Mouse (Mus musculus) hindbrain, postnatal 0 days (tissue): ENCODE data around the gene Nudt17. TPM values are rescaled to one million over a fixed set of nuclear protein-coding genes. Genes with fewer than 3 reads are reported as not detected.
A peak's percentile ranks its signal among the peaks of the same experiment; 100 is the strongest.
"Not testable (repeated sequence)": the region's sequence is repeated elsewhere in the genome, so short reads cannot be mapped to it uniquely, and the experiment has no call there.

ENCODE experiments used
- ATAC-seq: fragments of 200-750 bp; cut with Nextera tagmentation; 2 replicates; pipeline ENCODE4 v1.8.0; 2017; ENCODE audit warnings: mild to moderate bottlenecking, moderate TSS enrichment, moderate library complexity
- DNase-seq: peaks from one replicate; pipeline ENCODE4 v3.0.0-alpha.2; 2015; ENCODE audit warnings: low spot score
- H3K27ac ChIP-seq: fragments of 300-500 bp; sonication (generic); 2 replicates; pipeline ENCODE4 v1.5.1; 2014; ENCODE audit warnings: mild to moderate bottlenecking
- H3K27me3 ChIP-seq: fragments of 300-500 bp; sonication (generic); 2 replicates; pipeline ENCODE4 v1.6.1; 2014; ENCODE audit warnings: low read length, mixed read lengths; ENCODE audit not compliant: insufficient read depth
- H3K36me3 ChIP-seq: fragments of 300-500 bp; sonication (generic); 2 replicates; pipeline ENCODE4 v1.6.1; 2014; ENCODE audit warnings: low read length, mixed read lengths; ENCODE audit not compliant: insufficient read depth
- H3K4me1 ChIP-seq: fragments of 300-500 bp; sonication (generic); 2 replicates; pipeline ENCODE4 v1.6.1; 2014; ENCODE audit warnings: antibody characterized with exemption, low read length, mixed read lengths; ENCODE audit not compliant: insufficient read depth
- H3K4me2 ChIP-seq: fragments of 300-500 bp; sonication (generic); 2 replicates; pipeline ENCODE4 v1.6.1; 2014; ENCODE audit warnings: low read depth, mild to moderate bottlenecking, low read length, moderate library complexity, mixed read lengths
- H3K4me3 ChIP-seq: fragments of 300-500 bp; sonication (generic); 2 replicates; pipeline ENCODE4 v1.5.1; 2014; ENCODE audit warnings: low read length
- H3K9ac ChIP-seq: fragments of 300-500 bp; sonication (generic); replicated peaks from 2 replicates; pipeline ENCODE4 v1.6.1; 2014; ENCODE audit warnings: mild to moderate bottlenecking, low read length, moderate library complexity, mixed read lengths
- H3K9me3 ChIP-seq: fragments of 300-500 bp; sonication (generic); 2 replicates; pipeline ENCODE4 v1.6.1; 2016; ENCODE audit warnings: low read length, mixed read lengths
- CTCF ChIP-seq: IDR thresholded peaks from 2 replicates; pipeline ENCODE4 v1.5.1; 2016; ENCODE audit warnings: antibody characterized with exemption, control low read depth, low read depth
- WGBS: fragments of 180-500 bp; shearing (Covaris S2); extraction: QIAGEN DNeasy Blood & Tissue Kit; methylation state at CpG from one replicate; pipeline ENCODE4 v1.1.7; 2014; 5-methylcytosine and 5-hydroxymethylcytosine counted together
- polyA plus RNA-seq: library from polyadenylated mRNA; unstranded; fragments of >200 nt; fragmentation: Nextera tagmentation; extraction: Ambion mirVana; gene quantifications from 2 replicates; pipeline ENCODE4 v1.2.1, GENCODE M21; 2015
- total RNA-seq: library from RNA; depleted of rRNA; stranded (reverse); fragments of >200 nt; gene quantifications from 2 replicates; pipeline ENCODE4 v1.2.3, GENCODE M21; 2014; rRNA removed

Nudt17 gene
- total and polyA plus RNA-seq, 2 experiments from 2014 or later = 13.0 to 17.8 TPM

DNA sequence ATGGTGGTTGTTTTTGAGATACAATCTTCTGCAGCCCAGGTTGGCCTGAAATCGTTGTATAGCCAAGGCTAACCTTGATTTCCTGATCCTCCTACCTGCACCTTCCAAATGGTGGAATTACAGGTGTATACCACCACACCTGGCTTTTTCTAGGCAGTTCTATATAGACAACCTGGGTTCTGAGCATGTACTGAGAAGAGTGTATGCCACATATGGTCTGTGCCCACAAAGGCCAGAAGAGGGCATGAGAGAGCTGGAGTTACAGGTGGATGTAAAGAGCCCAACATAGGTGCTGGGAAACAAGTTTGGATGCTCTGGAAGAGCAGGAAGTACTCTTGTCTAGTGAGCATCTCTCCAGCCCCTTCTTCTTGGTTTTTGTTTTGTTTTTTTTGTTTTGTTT, 41.0 kb downstream of the Nudt17 start:
- no peaks in the 10 kb centered on the region for H3K9me3 ChIP-seq
- TF ChIP-seq CTCF = peak; percentile 51
- no peak for ATAC-seq

DNA sequence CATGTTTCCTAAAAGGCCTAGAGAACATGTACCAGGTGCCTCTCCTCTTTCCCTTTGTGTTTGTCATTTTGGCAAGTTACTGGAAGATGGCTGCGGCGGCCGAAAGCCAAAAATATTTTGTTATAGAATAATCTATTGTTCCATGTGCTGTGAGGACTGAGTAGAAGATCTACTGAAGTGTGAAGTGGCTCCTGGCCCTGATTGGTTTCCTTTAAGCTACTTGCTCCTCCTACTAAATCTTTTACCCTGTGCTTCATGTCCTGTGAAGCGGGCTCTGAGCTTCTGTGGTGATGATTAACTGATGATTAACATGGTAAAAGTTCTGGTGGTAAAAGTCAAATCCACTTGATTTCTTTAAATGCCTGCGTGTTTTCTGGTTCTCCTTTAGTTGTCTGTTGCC, 41.4 kb downstream of the Nudt17 start:
- no peaks in the 10 kb centered on the region for H3K27me3 ChIP-seq
- H3K4me2 ChIP-seq = no peak overlapping the region
- H3K36me3 ChIP-seq = no peaks in the 10 kb centered on the region
- TF ChIP-seq CTCF = no peak
- H3K4me3 ChIP-seq = no peak overlapping the region
- no peak overlapping the region for H3K27ac ChIP-seq
- peaks cover 8% of the 10 kb centered on the region for H3K4me1 ChIP-seq
- 94% methylated on average over 5 of the region's 5 CpGs for WGBS
- no peak for ATAC-seq
- no peak overlapping the region for H3K9ac ChIP-seq
- no peaks in the 10 kb centered on the region for H3K9me3 ChIP-seq
- no peak for DNase-seq

More for the DNA sequence above, 41.0 kb downstream of the Nudt17 start:
- Histone ChIP-seq H3K4me1 (peaks cover 8% of the 10 kb centered on the region), H3K27ac (no peak overlapping the region), H3K36me3 (no peaks in the 10 kb centered on the region), H3K4me2 (no peak overlapping the region), H3K27me3 (no peaks in the 10 kb centered on the region), H3K9ac (no peak overlapping the region), H3K4me3 (no peak overlapping the region)
- WGBS = 52% methylated on average over 1 of the region's 1 CpGs
- no peak for DNase-seq

DNA sequence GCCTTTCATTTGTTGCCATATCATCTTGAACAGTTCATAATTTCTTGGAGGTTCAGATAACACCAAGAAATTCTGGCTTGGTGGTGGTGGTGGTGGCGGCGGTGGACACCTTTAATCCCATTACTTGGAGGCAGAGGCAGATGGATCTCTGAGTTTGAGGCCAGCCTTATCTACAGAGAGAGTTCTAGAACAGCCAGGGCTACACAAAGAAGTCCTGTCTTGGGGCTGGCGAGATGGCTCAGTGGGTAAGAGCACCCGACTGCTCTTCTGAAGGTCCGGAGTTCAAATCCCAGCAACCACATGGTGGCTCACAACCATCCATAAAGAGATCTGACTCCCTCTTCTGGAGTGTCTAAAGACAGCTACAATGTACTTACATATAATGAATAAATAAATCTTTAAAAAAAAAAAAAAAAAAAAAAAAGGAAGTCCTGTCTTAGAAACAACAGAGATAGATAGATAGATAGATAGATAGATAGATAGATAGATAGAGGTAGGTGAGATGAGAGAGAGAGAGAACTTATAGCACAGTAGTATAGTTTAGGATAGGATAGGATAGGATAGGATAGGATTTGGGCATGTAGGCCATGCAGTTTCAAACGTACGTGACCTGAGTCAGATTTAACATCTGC, 42.5 kb downstream of the Nudt17 start:
- H3K9ac ChIP-seq, ATAC-seq, H3K4me1 ChIP-seq, H3K36me3 ChIP-seq, H3K27me3 ChIP-seq, H3K4me2 ChIP-seq, H3K4me3 ChIP-seq, DNase-seq, H3K27ac ChIP-seq, H3K9me3 ChIP-seq: not testable (repeated sequence)
- WGBS = 90% methylated on average over 7 of the region's 7 CpGs

DNA sequence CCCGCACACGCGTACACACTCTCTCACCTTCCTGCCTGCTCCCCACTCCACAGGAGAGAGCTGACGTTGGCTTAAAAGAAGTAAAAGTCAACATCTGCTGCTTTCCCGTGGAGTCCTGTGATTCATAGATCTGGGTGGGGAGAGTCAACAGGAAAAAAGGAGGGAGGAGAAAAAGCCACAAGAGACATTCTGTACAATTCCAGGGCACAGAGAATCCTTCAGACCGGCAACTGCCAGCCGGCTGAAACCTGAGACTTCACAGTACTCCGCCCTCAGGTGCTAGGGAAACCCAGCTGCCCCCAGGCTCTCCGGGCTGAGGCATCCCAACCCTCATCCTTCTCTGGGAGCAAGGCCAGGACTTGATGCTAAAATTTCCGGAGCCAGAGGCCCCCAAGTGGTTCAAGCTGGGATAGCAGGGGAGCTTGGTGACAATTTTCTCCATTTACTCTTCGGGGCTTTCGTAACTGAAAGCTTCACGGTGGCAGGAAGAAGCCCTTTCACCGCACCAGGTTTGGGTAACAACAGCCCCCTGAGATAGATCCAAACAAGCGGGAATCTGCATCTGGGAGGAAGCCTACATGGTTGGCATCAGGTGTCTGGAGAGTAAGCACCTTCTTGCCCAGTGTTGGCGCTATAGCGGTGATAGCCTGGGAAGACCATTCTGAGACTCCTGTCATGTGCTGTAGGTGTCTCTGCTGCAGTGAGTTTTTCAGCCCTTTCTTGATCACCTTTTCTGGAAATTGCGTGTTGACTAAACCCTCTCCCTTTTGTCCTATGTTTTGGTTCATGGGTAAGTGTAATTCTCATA, 44.7 kb downstream of the Nudt17 start:
- 3% methylated on average over 16 of the region's 18 CpGs for WGBS
- Histone ChIP-seq H3K4me1 (peaks cover 8% of the 10 kb centered on the region), H3K4me2 (peak overlapping the region; percentile 60), H3K9ac (peak overlapping the region; percentile 35; the same call in 1 of the 2 replicates), H3K27me3 (no peaks in the 10 kb centered on the region), H3K4me3 (peak overlapping the region; percentile 28), H3K9me3 (no peaks in the 10 kb centered on the region), H3K36me3 (no peaks in the 10 kb centered on the region), H3K27ac (peak overlapping the region; percentile 72; the same call in 1 of the 2 replicates)
- DNase-seq (peak; percentile 90), ATAC-seq (peak; percentile 92)
- peak; percentile 84 for TF ChIP-seq CTCF

DNA sequence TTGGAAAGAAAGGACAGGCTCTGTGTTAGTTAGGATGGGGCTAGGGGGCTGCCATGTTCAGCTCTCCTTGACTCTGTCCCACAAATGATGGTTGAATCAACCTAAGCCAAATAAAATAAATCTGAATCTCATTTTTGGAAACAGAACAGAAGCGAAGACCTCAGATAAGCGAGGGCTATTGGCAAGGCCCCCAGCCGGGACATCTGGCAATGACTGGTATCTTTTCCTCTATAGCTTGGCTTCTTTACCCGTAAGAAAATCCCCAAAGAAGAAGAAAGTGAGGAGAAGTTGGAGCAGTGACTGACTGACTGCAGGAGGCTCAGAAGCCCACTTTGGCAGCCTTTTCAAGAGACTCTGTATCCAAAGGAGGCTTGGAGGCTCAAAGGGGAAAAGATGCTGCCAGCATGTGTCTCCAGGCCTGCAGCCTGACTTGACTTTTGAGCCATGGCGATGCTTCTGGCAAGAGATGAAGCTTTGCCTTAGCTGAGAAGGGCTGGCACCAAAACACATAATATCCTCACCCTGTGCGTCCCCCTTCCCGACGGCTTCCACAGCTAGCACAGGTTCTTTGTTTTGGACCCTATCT, 45.5 kb downstream of the Nudt17 start:
- Histone ChIP-seq H3K9ac (peak overlapping the region; percentile 35; the same call in 1 of the 2 replicates), H3K36me3 (no peaks in the 10 kb centered on the region)

DNA sequence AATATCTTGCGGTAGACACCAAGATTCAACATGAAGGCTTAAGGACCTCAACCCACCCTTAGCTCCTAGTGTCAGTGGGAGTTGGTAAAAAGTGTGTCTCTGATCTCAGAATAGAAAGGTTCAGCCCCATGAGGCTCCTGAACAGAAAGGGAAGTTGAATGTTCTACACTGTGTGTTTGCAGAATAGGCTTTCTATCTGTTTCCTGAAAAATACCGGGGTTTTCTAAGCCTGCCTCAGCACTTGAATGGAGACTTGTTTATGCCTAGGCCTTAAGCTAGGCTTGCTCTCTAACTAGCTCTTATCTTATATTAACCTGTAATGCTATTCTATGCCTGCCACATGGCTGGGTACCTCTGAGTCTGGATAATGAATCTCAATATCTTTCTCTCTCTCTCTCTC, 47.5 kb downstream of the Nudt17 start:
- 90% methylated on average over 2 of the region's 2 CpGs for WGBS
- ATAC-seq (no peak), DNase-seq (no peak)
- H3K36me3 ChIP-seq = no peaks in the 10 kb centered on the region
- no peaks in the 10 kb centered on the region for H3K9me3 ChIP-seq
- no peak overlapping the region for H3K27ac ChIP-seq
- peaks cover 8% of the 10 kb centered on the region for H3K4me1 ChIP-seq
- no peak for TF ChIP-seq CTCF
- H3K4me3 ChIP-seq = no peak overlapping the region
- no peak overlapping the region for H3K4me2 ChIP-seq
- H3K9ac ChIP-seq = no peak overlapping the region
- no peaks in the 10 kb centered on the region for H3K27me3 ChIP-seq

More for the DNA sequence above, 45.5 kb downstream of the Nudt17 start:
- Histone ChIP-seq H3K4me3 (peak overlapping the region; percentile 28), H3K9me3 (no peaks in the 10 kb centered on the region), H3K4me1 (peaks cover 8% of the 10 kb centered on the region), H3K27me3 (no peaks in the 10 kb centered on the region), H3K27ac (peak overlapping the region; percentile 72; the same call in 1 of the 2 replicates), H3K4me2 (peak overlapping the region; percentile 60)
- ATAC-seq = peak; percentile 13; the same call in 1 of the 2 replicates
- 34% methylated on average over 8 of the region's 8 CpGs for WGBS
- DNase-seq = peak; percentile 32
- TF ChIP-seq CTCF = no peak

Other genes with a start within 250 kb of the Nudt17 start
- gene Hfe2, start 183.4 kb downstream of the Nudt17 start, total RNA-seq = 0.78 and 1.9 TPM in 2 replicates
- 2.1 and 2.5 TPM in 2 replicates for gene Hfe2, start 183.4 kb downstream of the Nudt17 start, polyA plus RNA-seq
- 192 and 222 TPM in 2 replicates for gene Txnip, start 150.6 kb downstream of the Nudt17 start, total RNA-seq
- 133 and 148 TPM in 2 replicates for gene Txnip, start 150.6 kb downstream of the Nudt17 start, polyA plus RNA-seq
- gene Gm16253, start 131.6 kb downstream of the Nudt17 start, total RNA-seq = not detected in 2 replicates
- 0.48 and 0.96 TPM in 2 replicates for gene Gm16253, start 131.6 kb downstream of the Nudt17 start, polyA plus RNA-seq
- 10.7 and 11.2 TPM in 2 replicates for gene Polr3gl, start 114.4 kb downstream of the Nudt17 start, total RNA-seq
- 31.9 and 32.9 TPM in 2 replicates for gene Polr3gl, start 114.4 kb downstream of the Nudt17 start, polyA plus RNA-seq
- 26.4 and 29.6 TPM in 2 replicates for gene Ankrd34a, start 111.9 kb downstream of the Nudt17 start, total RNA-seq
- 14.2 and 15.3 TPM in 2 replicates for gene Ankrd34a, start 111.9 kb downstream of the Nudt17 start, polyA plus RNA-seq
- gene Lix1l, start 107.4 kb downstream of the Nudt17 start, total RNA-seq = 45.0 and 48.4 TPM in 2 replicates
- 3.9 and 5.2 TPM in 2 replicates for gene Lix1l, start 107.4 kb downstream of the Nudt17 start, polyA plus RNA-seq
- gene Rbm8a, start 78.6 kb downstream of the Nudt17 start, total RNA-seq = 14.9 and 17.0 TPM in 2 replicates
- gene Rbm8a, start 78.6 kb downstream of the Nudt17 start, polyA plus RNA-seq = 114 TPM in 2 replicates
- 47.1 and 63.9 TPM in 2 replicates for gene Pex11b, start 73.2 kb downstream of the Nudt17 start, total RNA-seq
- gene Pex11b, start 73.2 kb downstream of the Nudt17 start, polyA plus RNA-seq = 66.9 and 67.3 TPM in 2 replicates
- gene Gm42957, start 73.1 kb downstream of the Nudt17 start, total RNA-seq = 0.32 TPM in 1 of 2 replicates, not detected in the other
- gene Gm42957, start 73.1 kb downstream of the Nudt17 start, polyA plus RNA-seq = 0.15 TPM in 1 of 2 replicates, not detected in the other
- 2.3 and 2.6 TPM in 2 replicates for gene Itga10, start 63.0 kb downstream of the Nudt17 start, total RNA-seq
- 0.79 and 1.4 TPM in 2 replicates for gene Itga10, start 63.0 kb downstream of the Nudt17 start, polyA plus RNA-seq
- 2.1 and 6.4 TPM in 2 replicates for gene Ankrd35, start 38.4 kb downstream of the Nudt17 start, total RNA-seq
- 2.8 and 3.0 TPM in 2 replicates for gene Ankrd35, start 38.4 kb downstream of the Nudt17 start, polyA plus RNA-seq
- gene Pias3, start 12.2 kb downstream of the Nudt17 start, total RNA-seq = 37.5 and 46.1 TPM in 2 replicates
- 41.3 and 44.3 TPM in 2 replicates for gene Pias3, start 12.2 kb downstream of the Nudt17 start, polyA plus RNA-seq
- gene Polr3c, start 19.1 kb upstream of the Nudt17 start, total RNA-seq = 10.9 and 11.7 TPM in 2 replicates
- gene Polr3c, start 19.1 kb upstream of the Nudt17 start, polyA plus RNA-seq = 26.3 and 29.1 TPM in 2 replicates
- gene Rnf115, start 19.1 kb upstream of the Nudt17 start, total RNA-seq = 47.9 and 53.8 TPM in 2 replicates
- gene Rnf115, start 19.1 kb upstream of the Nudt17 start, polyA plus RNA-seq = 76.6 and 81.2 TPM in 2 replicates
- gene Pdzk1, start 120.7 kb upstream of the Nudt17 start, total RNA-seq = 0.05 TPM in 1 of 2 replicates, not detected in the other
- 0.24 TPM in 1 of 2 replicates, not detected in the other for gene Pdzk1, start 120.7 kb upstream of the Nudt17 start, polyA plus RNA-seq
- gene Cd160, start 120.8 kb upstream of the Nudt17 start, total RNA-seq = not detected in 2 replicates
- 0.06 and 0.13 TPM in 2 replicates for gene Cd160, start 120.8 kb upstream of the Nudt17 start, polyA plus RNA-seq
- gene Gja5, start 196.1 kb upstream of the Nudt17 start, total RNA-seq = 1.2 and 2.6 TPM in 2 replicates
- 1.2 and 1.3 TPM in 2 replicates for gene Gja5, start 196.1 kb upstream of the Nudt17 start, polyA plus RNA-seq
- gene Gpr89, start 196.8 kb upstream of the Nudt17 start, total RNA-seq = 20.4 and 40.3 TPM in 2 replicates
- 34.9 and 41.8 TPM in 2 replicates for gene Gpr89, start 196.8 kb upstream of the Nudt17 start, polyA plus RNA-seq
- not detected in 2 replicates for gene Gja8, start 217.5 kb upstream of the Nudt17 start, total RNA-seq
- 0.04 and 0.05 TPM in 2 replicates for gene Gja8, start 217.5 kb upstream of the Nudt17 start, polyA plus RNA-seq